Mouse (Mus musculus) bone marrow macrophage, adult 2 months (primary cell): Measurements from ENCODE around the gene Neurl3.

Source experiments
- CTCF ChIP-seq: IDR thresholded peaks from 2 replicates; pipeline ENCODE4 v1.5.1; 2012; ENCODE audit warnings: low read depth, mild to moderate bottlenecking, low read length, moderate library complexity
- POLR2A ChIP-seq: IDR thresholded peaks from 2 replicates; pipeline ENCODE4 v1.6.1; 2012; ENCODE audit warnings: mild to moderate bottlenecking, low read depth, low read length, borderline replicate concordance

- TF ChIP-seq CTCF (no peak), POLR2A (no peak)
Observed at GRCm38 (mm10) chr1:36323076-36323475, 48.6 kb upstream of the Neurl3 start.
